Mouse (Mus musculus) skeletal muscle tissue, postnatal 0 days (tissue): ENCODE results near the gene Qrich2. TPM values are rescaled to one million over a fixed set of nuclear protein-coding genes. Genes with fewer than 3 reads are reported as not detected.

Experiments
- polyA plus RNA-seq: library from polyadenylated mRNA; unstranded; fragments of >200 nt; fragmentation: Nextera tagmentation; extraction: Ambion mirVana; gene quantifications from 2 replicates; pipeline ENCODE4 v1.2.1, GENCODE M21; 2015

The Qrich2 gene
- polyA plus RNA-seq = not detected in 2 replicates

GRCm38 (mm10) chr11:116466141-116466540 is at the start of gene Qrich2:
TSS of gene Qrich2 (minus strand) at chr11:116466241.

GRCm38 (mm10) chr11:116493795-116494252 is 27.8 kb upstream of the Qrich2 start, which contains the start of gene Prpsap1:
TSS of gene Prpsap1 (minus strand) at chr11:116494202.

GRCm38 (mm10) chr11:116433356-116434286 is 32.4 kb downstream of the Qrich2 start, which contains the start of gene Ubald2:
TSS of gene Ubald2 (plus strand) at chr11:116434094.

GRCm38 (mm10) chr11:116412904-116413630 is 53.0 kb downstream of the Qrich2 start, which contains the start of gene Rnf157:
TSS of gene Rnf157 (minus strand) at chr11:116413032.

Other genes with a start within 250 kb of the Qrich2 start
- gene Evpl, start 228.2 kb downstream of the Qrich2 start, polyA plus RNA-seq = 0.46 and 1.4 TPM in 2 replicates
- 70.8 and 73.0 TPM in 2 replicates for gene Srp68, start 192.0 kb downstream of the Qrich2 start, polyA plus RNA-seq
- 0.37 and 0.53 TPM in 2 replicates for gene Galr2, start 185.3 kb downstream of the Qrich2 start, polyA plus RNA-seq
- 56.0 and 57.2 TPM in 2 replicates for gene Exoc7, start 159.0 kb downstream of the Qrich2 start, polyA plus RNA-seq
- gene Foxj1, start 130.8 kb downstream of the Qrich2 start, polyA plus RNA-seq = 0.10 and 0.19 TPM in 2 replicates
- 9.4 and 9.8 TPM in 2 replicates for gene Rnf157, start 53.2 kb downstream of the Qrich2 start, polyA plus RNA-seq
- gene Ubald2, start 32.1 kb downstream of the Qrich2 start, polyA plus RNA-seq = 25.1 and 26.3 TPM in 2 replicates
- 52.5 and 54.6 TPM in 2 replicates for gene Prpsap1, start 28.0 kb upstream of the Qrich2 start, polyA plus RNA-seq
- gene Sphk1, start 64.7 kb upstream of the Qrich2 start, polyA plus RNA-seq = 1.7 and 3.4 TPM in 2 replicates
- 5.8 and 6.1 TPM in 2 replicates for gene Ube2o, start 115.2 kb upstream of the Qrich2 start, polyA plus RNA-seq
- gene Aanat, start 120.2 kb upstream of the Qrich2 start, polyA plus RNA-seq = not detected in 2 replicates
- 3.1 and 4.2 TPM in 2 replicates for gene Rhbdf2, start 160.8 kb upstream of the Qrich2 start, polyA plus RNA-seq
- 3.0 and 3.4 TPM in 2 replicates for gene Prcd, start 187.3 kb upstream of the Qrich2 start, polyA plus RNA-seq
- 18.5 and 23.5 TPM in 2 replicates for gene Cygb, start 188.1 kb upstream of the Qrich2 start, polyA plus RNA-seq